Mouse (Mus musculus) fat pad, adult 2 months (tissue): ENCODE data around the gene Znrd1as.

Experiments
- DNase-seq: peaks from one replicate; pipeline ENCODE4 v3.0.0-alpha.2; 2011; ENCODE audit warnings: low read depth, low spot score; ENCODE audit errors: extremely low read depth

Znrd1as gene

DNA sequence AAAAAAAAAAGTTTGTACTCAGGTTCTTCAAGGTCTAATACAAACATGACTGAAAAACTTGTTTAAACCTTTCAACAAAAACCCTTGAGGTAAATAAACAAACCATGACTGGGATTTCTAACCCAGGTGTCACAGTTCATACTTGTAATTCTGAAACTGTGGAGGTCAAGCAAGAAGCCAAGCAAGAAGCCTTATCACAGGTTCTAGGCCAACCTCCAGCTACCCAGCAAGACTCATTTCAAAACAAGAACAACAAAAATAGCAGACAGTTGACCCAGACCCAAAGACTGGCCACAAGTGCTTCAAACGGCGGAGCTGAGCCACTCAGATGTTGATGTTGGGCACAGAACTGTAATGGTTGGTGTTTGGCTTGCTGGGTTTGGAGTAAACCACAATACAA, 36.1 kb downstream of the Znrd1as start:
- DNase-seq, result no peak

DNA sequence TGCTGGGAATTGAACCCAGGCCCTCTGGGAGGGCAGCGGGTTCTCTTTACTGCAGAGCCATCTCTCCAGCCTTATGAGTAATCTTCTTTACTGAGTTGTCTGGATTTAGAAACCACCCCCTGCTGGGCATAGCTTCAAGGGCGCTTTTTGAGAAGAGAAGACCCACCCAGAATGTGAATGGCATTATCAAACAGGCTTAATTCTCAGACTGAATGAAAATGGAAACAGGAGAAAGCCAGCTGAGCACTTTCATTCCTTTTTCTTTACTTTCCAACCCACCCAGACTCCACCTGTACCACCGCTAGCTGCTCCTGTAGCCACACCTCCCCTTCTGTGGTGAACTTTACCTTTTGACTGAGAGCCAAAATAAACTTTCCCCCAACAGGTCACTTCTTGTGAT, 37.1 kb downstream of the Znrd1as start:
- no peak for DNase-seq

DNA sequence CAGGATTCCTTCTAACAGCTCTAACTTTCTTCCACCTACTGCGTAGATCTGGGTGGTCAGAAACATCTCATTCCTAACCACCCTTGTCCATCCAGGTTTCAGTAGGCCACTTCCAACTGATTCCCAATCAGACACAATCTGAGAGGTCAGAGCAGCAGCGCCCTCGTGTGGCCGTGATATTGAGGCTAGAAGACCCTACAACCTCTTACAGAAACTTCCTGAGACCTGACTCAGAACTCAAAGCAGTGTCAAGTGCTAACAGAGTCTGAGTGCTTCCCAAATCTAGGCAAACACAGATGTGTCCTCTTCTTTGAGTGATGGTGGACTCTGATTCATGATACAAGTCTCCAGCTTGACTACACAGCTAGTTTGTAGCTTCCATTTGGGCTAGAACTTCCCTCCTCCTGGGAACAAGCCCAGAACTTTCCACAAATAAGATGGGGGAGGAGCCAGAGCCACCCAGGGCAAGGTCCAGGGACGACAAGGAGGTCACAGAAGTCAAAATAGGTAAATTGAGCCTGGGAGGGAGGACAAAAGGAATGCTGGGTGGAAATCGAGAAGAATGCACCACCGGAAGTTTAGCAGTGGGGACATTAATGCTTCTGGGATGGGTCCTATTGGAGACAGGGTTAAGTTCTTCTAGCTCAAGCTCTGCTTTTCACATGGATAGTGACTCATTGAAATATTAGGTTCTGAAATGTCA, 38.8 kb downstream of the Znrd1as start:
- no peak for DNase-seq

DNA sequence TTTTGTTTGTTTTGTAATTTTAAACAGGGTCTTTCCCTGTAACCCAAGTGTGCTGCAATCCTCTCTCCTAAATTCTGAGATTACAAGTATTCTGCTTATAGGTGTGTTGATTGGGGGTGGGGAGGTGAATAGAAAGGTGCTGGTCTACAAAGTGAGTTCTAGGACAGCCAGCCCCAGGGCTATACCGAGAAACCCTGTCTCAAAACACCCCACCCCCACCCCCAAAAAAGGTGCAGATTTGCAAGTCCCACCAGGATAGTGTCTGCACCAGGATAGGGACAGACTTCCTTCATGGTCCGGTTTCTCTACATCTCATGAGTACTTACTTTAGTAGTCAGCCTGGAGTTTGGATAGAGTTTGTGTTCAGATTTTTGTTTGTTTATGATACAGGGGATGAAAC, 40.1 kb downstream of the Znrd1as start:
- DNase-seq, result no peak

DNA sequence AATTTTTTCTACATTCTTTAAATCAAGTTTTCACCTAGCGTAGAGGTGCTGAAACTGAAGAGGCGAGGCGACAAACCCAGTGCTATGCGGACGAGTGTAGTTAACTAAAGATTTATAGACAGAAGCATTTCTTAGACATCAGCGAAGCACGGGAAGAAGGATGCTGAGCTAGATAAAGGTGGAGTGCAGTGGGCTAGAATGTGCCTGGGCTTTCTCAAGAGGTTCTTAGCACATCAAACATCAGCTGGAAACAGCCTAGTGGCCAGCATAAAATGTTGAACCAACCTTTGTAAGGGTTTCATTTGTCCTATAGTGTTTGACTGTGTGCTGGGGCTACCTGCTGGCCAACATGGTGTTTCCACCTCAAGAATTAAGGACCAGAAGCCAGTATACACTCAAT, 42.5 kb downstream of the Znrd1as start, which contains the start of gene Zfp57:
TSS of gene Zfp57 (plus strand) at position 301 of the 400 bp plus-strand sequence.
- no peak for DNase-seq

DNA sequence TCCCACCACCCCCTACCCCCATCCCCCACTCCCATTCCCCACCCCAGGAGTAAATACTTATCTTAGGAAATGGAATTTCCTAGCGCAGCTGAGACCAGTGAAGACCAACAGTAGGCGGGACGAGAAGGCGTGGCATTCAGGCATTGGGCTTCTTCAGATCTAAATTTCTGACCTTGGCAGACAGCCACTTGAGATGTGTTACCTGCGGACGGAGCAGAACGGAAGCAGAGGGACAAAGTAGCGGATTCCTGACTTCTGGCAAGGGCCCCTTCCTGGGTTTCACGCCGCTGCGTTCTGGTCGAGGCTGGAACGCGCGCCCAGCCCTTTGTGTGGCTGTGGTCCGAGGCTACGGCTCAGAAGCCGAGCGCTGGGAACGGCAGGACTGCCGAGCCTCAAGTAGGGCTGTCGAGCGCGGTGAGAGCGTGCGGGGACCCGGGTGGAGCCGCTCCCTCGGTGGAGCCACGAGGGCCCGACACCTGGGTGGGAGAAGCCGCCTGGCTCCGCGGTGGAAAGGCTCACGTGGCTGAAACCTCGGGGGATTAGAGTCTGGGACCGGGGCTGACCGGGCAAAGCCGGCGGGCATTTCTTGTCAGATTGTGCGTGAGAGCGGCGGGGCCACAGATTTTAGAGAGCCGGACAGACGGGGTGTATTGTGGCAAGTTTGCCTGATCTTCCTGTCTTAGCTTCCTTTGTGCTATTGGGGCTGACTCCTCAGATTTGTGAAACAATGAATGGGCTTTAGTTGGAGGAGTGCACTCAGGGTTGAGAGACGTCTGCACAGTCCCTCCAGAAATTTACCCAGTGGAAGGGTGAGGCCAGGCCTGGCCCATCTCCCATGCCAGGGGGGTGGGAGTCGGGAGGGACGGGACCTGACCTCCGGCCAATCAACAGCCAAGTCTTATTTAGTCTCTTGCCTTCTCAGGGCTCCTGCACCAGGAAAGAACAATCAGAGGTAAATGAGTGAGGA, 44.3 kb downstream of the Znrd1as start:
- DNase-seq, result no peak

DNA sequence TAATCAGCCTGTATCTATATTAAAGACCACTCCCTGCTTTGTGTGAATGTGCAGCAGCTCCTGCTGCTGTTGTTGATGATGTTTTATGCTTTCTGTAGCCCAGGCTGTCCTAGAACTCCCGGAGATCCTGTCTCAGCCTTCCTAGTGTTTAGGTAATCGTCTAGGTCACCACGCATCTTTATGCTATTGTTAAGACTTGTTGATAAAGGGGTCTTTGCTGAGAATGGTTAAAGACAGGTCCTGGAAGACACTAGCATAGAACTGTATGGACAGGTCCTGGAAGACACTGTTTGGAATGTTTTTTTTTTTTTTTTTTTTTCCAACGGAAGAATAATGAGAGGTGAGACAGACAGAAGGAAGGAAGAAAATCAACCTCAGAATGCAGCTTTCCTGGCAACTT, 45.0 kb downstream of the Znrd1as start:
- no peak for DNase-seq

DNA sequence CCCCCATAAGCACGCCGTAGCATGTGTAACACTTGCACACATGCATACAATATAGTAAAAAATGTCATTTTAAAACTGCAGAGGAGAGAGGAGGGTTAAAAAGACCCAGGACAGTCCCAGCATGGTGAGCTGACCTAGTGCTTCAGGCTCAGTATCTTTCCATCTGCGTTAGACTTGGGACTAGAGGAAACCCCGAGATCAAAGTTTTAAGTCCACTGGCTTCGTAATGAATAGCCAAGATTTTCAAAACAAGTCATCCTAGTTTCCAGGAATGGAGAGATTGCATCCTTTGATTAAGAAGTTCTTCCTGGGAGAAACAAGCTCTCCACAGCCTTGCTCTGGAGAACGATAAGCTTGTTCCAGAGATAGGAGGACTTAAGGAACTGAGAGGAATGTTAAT, 49.8 kb downstream of the Znrd1as start:
- DNase-seq, result no peak

DNA sequence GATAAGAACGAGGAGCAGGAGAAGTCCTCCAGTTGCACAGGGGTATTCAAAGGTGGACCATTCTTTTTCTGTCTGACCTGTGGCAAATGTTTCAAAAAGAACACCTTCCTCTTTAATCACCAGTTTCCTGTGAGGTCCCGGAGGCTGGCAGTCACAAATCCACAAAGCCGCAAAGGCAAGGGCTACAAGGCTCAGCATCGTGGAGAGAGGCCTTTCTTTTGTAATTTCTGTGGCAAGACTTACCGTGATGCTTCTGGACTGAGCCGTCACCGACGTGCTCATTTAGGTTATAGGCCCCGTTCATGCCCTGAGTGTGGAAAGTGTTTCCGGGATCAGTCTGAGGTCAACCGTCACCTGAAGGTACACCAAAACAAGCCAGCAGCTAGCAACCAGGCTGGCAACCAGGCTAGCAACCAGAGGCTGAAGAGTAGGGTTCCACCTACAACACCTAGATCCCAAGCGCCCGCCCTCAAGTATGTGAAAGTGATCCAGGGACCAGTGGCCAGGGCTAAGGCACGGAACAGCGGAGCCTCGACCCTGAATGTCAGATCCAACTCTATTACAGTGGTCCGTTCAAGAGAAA, 51.2 kb downstream of the Znrd1as start:
- DNase-seq, result no peak

DNA sequence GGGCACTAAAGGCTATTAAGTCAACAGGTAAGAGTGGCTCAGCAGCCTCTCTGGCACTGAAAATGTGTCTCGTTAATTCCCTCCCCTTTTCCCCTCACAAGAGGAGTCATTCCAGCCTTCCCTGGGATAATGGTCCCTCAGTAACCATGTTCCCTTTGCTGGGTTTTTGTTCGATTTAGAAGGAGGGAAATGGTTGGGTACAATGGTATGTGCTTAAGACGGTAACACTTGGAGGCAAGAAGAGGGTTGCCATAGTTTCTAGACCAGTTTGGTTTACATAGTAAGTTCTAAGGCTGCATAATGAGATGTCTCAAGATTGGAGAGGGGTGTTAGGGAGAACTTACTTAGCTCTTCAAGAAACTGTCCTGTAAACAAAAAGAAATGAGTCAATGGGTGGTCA, 53.3 kb downstream of the Znrd1as start:
- no peak for DNase-seq

DNA sequence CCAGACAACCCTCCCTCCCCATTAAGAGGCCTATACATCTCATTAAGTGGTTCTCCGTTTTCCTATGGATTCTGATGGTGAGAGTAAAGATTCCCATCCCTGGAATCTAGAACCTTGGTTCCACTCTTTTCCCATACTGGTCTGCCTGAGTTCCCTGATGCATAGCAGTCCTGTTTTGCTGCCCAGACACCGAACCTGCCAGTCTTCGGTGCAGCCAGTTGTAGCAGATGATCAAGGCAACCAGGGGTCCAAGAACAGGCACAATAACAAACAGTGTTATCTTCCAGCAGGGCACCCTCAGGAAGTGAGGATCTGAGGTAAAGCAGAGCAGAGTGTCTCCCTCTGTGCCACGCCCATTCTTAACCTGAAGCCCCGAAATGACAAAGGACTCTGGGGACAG, 53.7 kb downstream of the Znrd1as start:
- DNase-seq, result no peak
